Mouse (Mus musculus) stomach, postnatal 0 days (tissue): ENCODE measurements around the gene Szt2. TPM values are rescaled to one million over a fixed set of nuclear protein-coding genes. Genes with fewer than 3 reads are reported as not detected.

Experiments
- ATAC-seq: fragments of 200-750 bp; cut with Nextera tagmentation; 2 replicates; pipeline ENCODE4 v1.8.0; 2017; ENCODE audit not compliant: low FRiP score, low TSS enrichment
- DNase-seq: peaks from one replicate; pipeline ENCODE4 v3.0.0-alpha.2; 2016; ENCODE audit warnings: low spot score
- H3K27ac ChIP-seq: fragments of 300-500 bp; sonication (generic); replicated peaks from 2 replicates; pipeline ENCODE4 v1.5.1; 2014; ENCODE audit warnings: mild to moderate bottlenecking, control low read depth
- H3K27me3 ChIP-seq: fragments of 300-500 bp; sonication (generic); 2 replicates; pipeline ENCODE4 v1.6.1; 2014; ENCODE audit warnings: low read length; ENCODE audit not compliant: control insufficient read depth, insufficient read depth
- H3K36me3 ChIP-seq: fragments of 300-500 bp; sonication (generic); 2 replicates; pipeline ENCODE4 v1.6.1; 2014; ENCODE audit warnings: low read length, mixed read lengths; ENCODE audit not compliant: control insufficient read depth, insufficient read depth
- H3K4me1 ChIP-seq: fragments of 300-500 bp; sonication (generic); replicated peaks from 2 replicates; pipeline ENCODE4 v1.6.1; 2014; ENCODE audit warnings: antibody characterized with exemption; ENCODE audit not compliant: control insufficient read depth, insufficient read depth
- H3K4me2 ChIP-seq: fragments of 300-500 bp; sonication (generic); replicated peaks from 2 replicates; pipeline ENCODE4 v1.6.1; 2014; ENCODE audit warnings: low read depth, mild to moderate bottlenecking, control low read depth, moderate library complexity
- H3K4me3 ChIP-seq: fragments of 300-500 bp; sonication (generic); 2 replicates; pipeline ENCODE4 v1.5.1; 2014; ENCODE audit warnings: low read depth, low read length, control low read depth
- H3K9ac ChIP-seq: fragments of 300-500 bp; sonication (generic); 2 replicates; pipeline ENCODE4 v1.6.1; 2014; ENCODE audit warnings: mild to moderate bottlenecking, low read length, control low read depth, mixed read lengths
- H3K9me3 ChIP-seq: fragments of 300-500 bp; sonication (generic); 2 replicates; pipeline ENCODE4 v1.6.1; 2016; ENCODE audit warnings: low read length; ENCODE audit not compliant: control insufficient read depth
- CTCF ChIP-seq: IDR thresholded peaks from 2 replicates; pipeline ENCODE4 v1.5.1; 2016; ENCODE audit warnings: antibody characterized with exemption, low read depth, mild to moderate bottlenecking, moderate library complexity
- EP300 ChIP-seq: optimal IDR thresholded peaks from 2 replicates; pipeline ENCODE3; 2016; ENCODE audit warnings: antibody characterized with exemption
- WGBS: fragments of 180-500 bp; shearing (Covaris S2); extraction: QIAGEN DNeasy Blood & Tissue Kit; methylation state at CpG from one replicate; pipeline ENCODE4 v1.1.7; 2014; 5-methylcytosine and 5-hydroxymethylcytosine counted together
- polyA plus RNA-seq: library from polyadenylated mRNA; unstranded; fragments of >200 nt; fragmentation: Nextera tagmentation; extraction: Ambion mirVana; gene quantifications from 2 replicates; pipeline ENCODE4 v1.2.1, GENCODE M21; 2015

Gene Szt2
- polyA plus RNA-seq, 1 experiment from 2014 or later = 2.1 TPM

- Histone ChIP-seq H3K9me3 (no peaks in the 10 kb centered on the region), H3K4me1 (no peaks in the 10 kb centered on the region), H3K4me3 (no peak overlapping the region), H3K36me3 (peaks cover 47% of the 10 kb centered on the region), H3K4me2 (no peak overlapping the region), H3K27ac (no peak overlapping the region), H3K27me3 (no peaks in the 10 kb centered on the region), H3K9ac (no peak overlapping the region)
- 93% methylated on average over 11 of the region's 11 CpGs for WGBS
- DNase-seq (no peak), ATAC-seq (no peak)
- no peak for TF ChIP-seq EP300
- TF ChIP-seq CTCF = no peak
These were observed 18.9 kb downstream of the Szt2 start for GRCm38 (mm10) chr4:118390146-118390545.

GRCm38 (mm10) chr4:118387316-118387715 lies 21.8 kb downstream of the Szt2 start:
- ATAC-seq = no peak
- H3K36me3 ChIP-seq = peaks cover 46% of the 10 kb centered on the region

GRCm38 (mm10) chr4:118383271-118383670 lies 25.8 kb downstream of the Szt2 start:
- Histone ChIP-seq H3K4me1 (no peaks in the 10 kb centered on the region), H3K27me3 (no peaks in the 10 kb centered on the region), H3K4me3 (no peak overlapping the region), H3K27ac (no peak overlapping the region), H3K9ac (no peak overlapping the region), H3K4me2 (no peak overlapping the region), H3K9me3 (no peaks in the 10 kb centered on the region), H3K36me3 (peaks cover 41% of the 10 kb centered on the region)
- DNase-seq = no peak
- TF ChIP-seq EP300 (no peak), CTCF (no peak)
- 95% methylated on average over 7 of the region's 7 CpGs for WGBS
- no peak for ATAC-seq

More at GRCm38 (mm10) chr4:118387316-118387715, 21.8 kb downstream of the Szt2 start:
- Histone ChIP-seq H3K4me3 (no peak overlapping the region), H3K4me2 (no peak overlapping the region), H3K27ac (no peak overlapping the region), H3K4me1 (no peaks in the 10 kb centered on the region), H3K9ac (no peak overlapping the region), H3K27me3 (no peaks in the 10 kb centered on the region), H3K9me3 (no peaks in the 10 kb centered on the region)
- no peak for DNase-seq
- WGBS = 90% methylated on average over 8 of the region's 8 CpGs
- TF ChIP-seq EP300 (no peak), CTCF (no peak)

GRCm38 (mm10) chr4:118375999-118376398 lies 33.1 kb downstream of the Szt2 start:
- TF ChIP-seq EP300 (no peak), CTCF (no peak)
- no peak overlapping the region for H3K4me3 ChIP-seq
- H3K9me3 ChIP-seq = no peaks in the 10 kb centered on the region
- H3K9ac ChIP-seq = no peak overlapping the region
- H3K27ac ChIP-seq = no peak overlapping the region
- 95% methylated on average over 6 of the region's 6 CpGs for WGBS
- H3K27me3 ChIP-seq = no peaks in the 10 kb centered on the region
- DNase-seq (no peak), ATAC-seq (no peak)
- H3K36me3 ChIP-seq = peaks cover 43% of the 10 kb centered on the region
- H3K4me1 ChIP-seq = no peaks in the 10 kb centered on the region
- no peak overlapping the region for H3K4me2 ChIP-seq

- no peak overlapping the region for H3K9ac ChIP-seq
- no peaks in the 10 kb centered on the region for H3K9me3 ChIP-seq
- peaks cover 49% of the 10 kb centered on the region for H3K36me3 ChIP-seq
- no peak overlapping the region for H3K4me2 ChIP-seq
- no peaks in the 10 kb centered on the region for H3K4me1 ChIP-seq
- 90% methylated on average over 13 of the region's 13 CpGs for WGBS
- H3K27ac ChIP-seq = no peak overlapping the region
- no peak for ATAC-seq
- no peak for TF ChIP-seq CTCF
- no peaks in the 10 kb centered on the region for H3K27me3 ChIP-seq
- H3K4me3 ChIP-seq = no peak overlapping the region
- DNase-seq = no peak
These were observed 37.3 kb downstream of the Szt2 start for GRCm38 (mm10) chr4:118371822-118372221.

GRCm38 (mm10) chr4:118368616-118369015 lies 40.5 kb downstream of the Szt2 start:
- no peak for ATAC-seq
- Histone ChIP-seq H3K36me3 (peaks cover 42% of the 10 kb centered on the region), H3K4me3 (no peak overlapping the region), H3K9ac (no peak overlapping the region), H3K27ac (no peak overlapping the region), H3K4me2 (no peak overlapping the region), H3K4me1 (no peaks in the 10 kb centered on the region), H3K27me3 (no peaks in the 10 kb centered on the region), H3K9me3 (no peaks in the 10 kb centered on the region)
- 85% methylated on average over 3 of the region's 3 CpGs for WGBS
- no peak for TF ChIP-seq EP300
- no peak for TF ChIP-seq CTCF
- no peak for DNase-seq
